Mouse (Mus musculus): ENCODE data around the gene Hspa12a. TPM values are rescaled to one million over a fixed set of nuclear protein-coding genes. Genes with fewer than 3 reads are reported as not detected.

Hspa12a gene
- polyA plus RNA-seq, 1 experiment from 2014 or later, result 18.7 TPM

DNA sequence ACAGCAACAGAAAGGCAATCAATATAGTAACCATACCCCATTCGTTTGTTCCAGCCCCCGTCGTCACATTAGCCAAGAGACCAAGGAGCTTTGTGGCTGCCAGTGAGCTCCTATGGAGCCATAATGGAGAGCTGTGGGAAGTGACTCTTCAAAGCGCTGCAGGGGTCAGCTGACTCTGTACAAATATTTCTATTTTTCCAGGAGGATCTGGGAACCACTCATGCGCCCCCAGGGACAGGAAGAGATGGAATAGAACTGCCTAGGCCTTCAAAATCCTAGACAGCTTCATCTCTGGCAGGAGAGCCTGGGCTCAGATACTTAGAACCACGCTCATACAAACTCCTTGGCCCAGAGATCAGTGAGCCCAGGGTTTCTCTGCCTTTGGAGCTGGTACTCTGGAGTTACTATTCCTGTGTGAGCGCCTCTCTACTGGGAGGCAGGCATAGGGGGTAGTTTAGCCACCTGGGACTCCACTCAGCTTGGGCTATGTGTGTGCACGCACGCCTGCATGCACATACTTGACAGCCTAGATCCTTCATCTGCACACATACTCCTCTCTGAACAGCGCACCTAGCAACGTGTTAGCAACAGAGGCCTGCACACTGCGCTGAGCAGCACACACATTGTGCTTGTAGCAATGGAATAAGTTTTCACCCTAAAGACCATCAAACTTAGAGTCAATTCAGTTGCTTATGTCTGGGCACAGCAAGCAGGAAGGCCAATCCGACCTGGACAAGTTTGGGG is 128.1 kb downstream of the Hspa12a start:
- no peaks in the 10 kb centered on the region for H3K27me3 ChIP-seq
- no peak overlapping the region for H3K27ac ChIP-seq
- 79% methylated on average over 13 of the region's 13 CpGs for WGBS
- H3K9ac ChIP-seq, result no peak overlapping the region
- no peak overlapping the region for H3K4me2 ChIP-seq
- peaks cover 8% of the 10 kb centered on the region; the same call in 1 of the 2 replicates for H3K36me3 ChIP-seq (ENCODE audit: poor library complexity, severe bottlenecking)
- no peak overlapping the region for H3K4me3 ChIP-seq
- no peaks in the 10 kb centered on the region for H3K4me1 ChIP-seq
- no peak for ATAC-seq
- no peaks in the 10 kb centered on the region for H3K9me3 ChIP-seq (replicated peaks)

DNA sequence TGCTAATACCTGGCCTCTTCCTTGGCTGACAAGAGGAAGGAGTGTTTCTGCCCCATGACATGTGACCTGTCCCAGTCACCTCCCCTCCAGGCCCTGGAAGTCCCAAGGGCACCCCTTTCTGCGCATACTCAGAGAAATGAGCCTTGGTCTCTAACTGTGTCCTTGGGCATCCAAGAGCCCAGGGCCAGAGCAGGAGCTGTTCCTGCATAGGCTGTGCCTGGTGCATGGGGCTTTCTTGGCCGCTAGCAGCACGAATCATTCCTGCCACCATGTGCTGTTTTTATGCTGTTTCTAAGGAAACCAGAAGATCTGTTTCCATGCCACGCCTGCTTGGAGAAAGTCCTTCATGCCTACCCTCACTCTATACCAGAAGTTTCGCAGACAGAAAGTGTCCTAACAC is 132.9 kb downstream of the Hspa12a start:
- Histone ChIP-seq H3K9me3 (replicated peaks) (no peaks in the 10 kb centered on the region), H3K4me1 (no peaks in the 10 kb centered on the region), H3K27me3 (no peaks in the 10 kb centered on the region), H3K4me3 (no peak overlapping the region), H3K36me3 (ENCODE audit: poor library complexity, severe bottlenecking) (no peaks in the 10 kb centered on the region), H3K9ac (no peak overlapping the region), H3K4me2 (no peak overlapping the region), H3K27ac (no peak overlapping the region)
- 87% methylated on average over 5 of the region's 5 CpGs for WGBS
- no peak for ATAC-seq

DNA sequence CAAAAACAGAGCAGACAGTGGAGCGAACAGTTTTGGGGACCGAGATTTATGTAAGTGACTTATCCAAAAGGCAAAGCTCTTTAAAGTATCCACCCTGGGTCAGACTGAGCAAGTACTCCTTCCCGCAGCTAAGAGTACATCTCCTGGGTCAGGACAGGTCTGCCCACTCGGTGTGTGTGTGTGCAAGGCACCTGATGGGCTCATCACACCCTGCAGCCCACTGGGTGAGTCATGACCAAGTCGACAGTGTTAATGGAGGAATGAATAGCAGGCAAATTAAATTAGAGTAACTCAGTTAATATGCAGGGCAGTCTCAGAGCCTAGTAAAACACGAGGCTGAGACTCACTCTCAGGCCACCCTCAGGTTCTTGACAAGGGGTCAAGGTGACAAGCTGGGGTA is 134.6 kb downstream of the Hspa12a start:
- Histone ChIP-seq H3K9ac (no peak overlapping the region), H3K27ac (no peak overlapping the region), H3K4me1 (no peaks in the 10 kb centered on the region), H3K4me3 (no peak overlapping the region), H3K27me3 (no peaks in the 10 kb centered on the region), H3K9me3 (replicated peaks) (no peaks in the 10 kb centered on the region), H3K4me2 (no peak overlapping the region), H3K36me3 (ENCODE audit: poor library complexity, severe bottlenecking) (0 out of 2 replicates have a peak, but pooled peaks cover 2% of the 10 kb centered on the region)
- ATAC-seq, result no peak
- 78% methylated on average over 6 of the region's 6 CpGs for WGBS

DNA sequence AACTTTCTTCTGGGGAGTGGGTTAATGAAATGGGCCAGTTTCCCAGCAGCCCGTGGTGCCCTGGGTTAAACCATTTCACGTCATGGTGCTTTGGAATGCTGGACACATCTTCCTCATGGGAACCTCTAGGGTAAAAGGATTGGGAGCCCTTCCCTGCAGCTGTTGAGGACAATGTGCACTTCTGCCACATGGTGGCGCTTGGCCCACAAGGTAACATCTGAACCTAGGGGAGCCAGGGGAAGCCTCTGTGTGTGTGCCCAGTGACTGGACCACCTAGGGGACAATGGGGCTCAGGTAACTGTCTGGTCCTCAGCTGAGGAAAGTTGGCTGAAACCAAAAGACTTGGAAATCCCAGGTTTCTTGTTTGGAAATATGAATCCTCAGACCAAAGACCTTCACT is 137.1 kb downstream of the Hspa12a start:
- H3K36me3 ChIP-seq (ENCODE audit: poor library complexity, severe bottlenecking), result 0 out of 2 replicates have a peak, but pooled peaks cover 8% of the 10 kb centered on the region
- no peak overlapping the region for H3K9ac ChIP-seq
- no peaks in the 10 kb centered on the region for H3K4me1 ChIP-seq
- peak; percentile 67; the same call in 1 of the 2 replicates for ATAC-seq
- H3K4me2 ChIP-seq, result no peak overlapping the region
- H3K9me3 ChIP-seq (replicated peaks), result no peaks in the 10 kb centered on the region
- H3K27ac ChIP-seq, result no peak overlapping the region
- no peaks in the 10 kb centered on the region for H3K27me3 ChIP-seq
- 8% methylated on average over 3 of the region's 3 CpGs for WGBS
- H3K4me3 ChIP-seq, result no peak overlapping the region

DNA sequence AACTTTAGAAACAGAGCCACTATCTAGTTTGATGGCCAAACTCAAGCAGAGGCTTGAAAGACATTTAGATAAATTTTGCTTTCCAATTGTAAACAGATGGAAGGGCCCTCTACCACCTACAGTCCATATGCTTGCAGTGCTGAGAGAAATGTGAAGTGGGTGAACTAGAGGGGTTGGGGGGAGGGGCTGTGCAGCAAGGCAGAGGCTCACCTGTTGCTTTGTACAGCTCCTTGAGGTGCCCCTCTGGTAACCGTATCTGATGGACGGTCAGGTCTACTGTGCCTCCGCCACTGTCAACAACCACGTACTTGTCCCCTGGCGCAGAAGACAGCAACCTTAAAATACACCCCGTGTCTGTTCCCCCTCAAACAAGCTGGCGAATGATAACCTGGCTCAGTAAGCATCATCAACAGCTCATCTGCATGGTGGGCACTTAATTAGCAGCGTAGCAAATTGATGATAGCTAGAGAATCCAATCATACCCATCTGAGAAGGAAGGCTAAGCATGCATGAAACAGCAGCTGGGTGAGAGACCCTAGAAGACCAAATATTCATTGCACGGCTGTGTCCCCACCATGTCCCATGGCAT is 138.2 kb downstream of the Hspa12a start:
- WGBS, result 89% methylated on average over 9 of the region's 9 CpGs

DNA sequence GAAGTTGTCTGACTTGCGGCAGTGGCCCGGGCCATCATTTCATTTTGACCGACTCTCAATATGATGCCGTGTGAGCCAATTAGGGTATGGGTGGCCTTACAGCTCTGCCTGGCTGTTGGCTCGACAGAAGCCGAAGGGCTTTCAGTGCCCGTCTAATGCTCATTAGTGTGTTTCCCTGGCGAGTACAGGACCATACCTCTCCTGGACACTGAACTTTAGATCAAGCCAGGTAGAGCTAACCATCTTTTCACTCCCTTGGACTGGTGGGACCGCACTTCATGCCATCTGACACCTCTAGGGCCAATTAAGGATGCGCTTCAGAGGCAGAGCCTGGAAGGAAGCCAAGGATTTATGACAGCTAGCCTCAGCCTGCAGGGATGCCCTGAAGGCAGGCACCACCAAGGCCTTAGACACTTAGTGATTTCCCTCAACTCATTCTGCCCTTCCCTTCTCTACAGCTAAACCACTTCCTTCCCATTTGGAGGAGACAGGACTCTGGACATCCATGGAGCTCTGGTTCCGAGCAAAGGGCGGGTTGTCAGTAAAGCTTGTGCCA is 148.3 kb downstream of the Hspa12a start:
- H3K4me3 ChIP-seq, result no peak overlapping the region
- WGBS, result 65% methylated on average over 12 of the region's 12 CpGs
- H3K4me1 ChIP-seq, result peaks cover 9% of the 10 kb centered on the region
- no peak overlapping the region for H3K9ac ChIP-seq
- H3K4me2 ChIP-seq, result no peak overlapping the region
- H3K27ac ChIP-seq, result no peak overlapping the region
- peaks cover 16% of the 10 kb centered on the region for H3K36me3 ChIP-seq (ENCODE audit: poor library complexity, severe bottlenecking)
- no peaks in the 10 kb centered on the region for H3K9me3 ChIP-seq (replicated peaks)
- no peaks in the 10 kb centered on the region for H3K27me3 ChIP-seq
- 0 out of 2 replicates have a peak, but pooled peaks have one; percentile 13 for ATAC-seq

More for the DNA sequence above, 138.2 kb downstream of the Hspa12a start:
- no peaks in the 10 kb centered on the region for H3K4me1 ChIP-seq
- no peak overlapping the region for H3K9ac ChIP-seq
- ATAC-seq, result no peak
- no peak overlapping the region for H3K27ac ChIP-seq
- H3K9me3 ChIP-seq (replicated peaks), result no peaks in the 10 kb centered on the region
- H3K27me3 ChIP-seq, result no peaks in the 10 kb centered on the region
- H3K36me3 ChIP-seq (ENCODE audit: poor library complexity, severe bottlenecking), result peaks cover 13% of the 10 kb centered on the region; the same call in 1 of the 2 replicates
- no peak overlapping the region for H3K4me2 ChIP-seq
- H3K4me3 ChIP-seq, result no peak overlapping the region

DNA sequence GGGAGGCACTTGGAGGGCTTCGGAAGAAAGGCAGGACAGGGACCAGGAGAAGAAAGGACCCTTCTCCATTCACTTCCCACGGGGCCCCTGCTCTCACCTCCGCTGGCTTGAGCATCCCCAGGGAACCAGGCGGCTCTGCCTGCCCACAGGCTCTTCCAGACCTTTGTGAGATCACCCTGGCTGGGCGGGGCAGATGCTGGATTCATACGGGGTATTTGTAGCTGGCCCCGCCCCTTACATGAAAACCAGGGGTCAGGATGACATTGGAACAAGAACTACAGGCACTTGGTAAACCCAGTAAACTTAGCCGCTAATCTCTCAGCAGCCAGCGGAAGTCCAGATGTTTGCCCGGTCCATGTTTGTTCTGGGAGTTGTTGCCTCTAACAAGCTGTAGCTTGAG is 149.2 kb downstream of the Hspa12a start, which contains the start of gene 1700019N19Rik:
Gene 1700019N19Rik, minus strand, starts transcription at position 178 of the 400 bp plus-strand sequence.
- no peak for ATAC-seq
- no peak within 1 kb of the TSS for H3K9ac ChIP-seq
- H3K27ac ChIP-seq, result no peak within 1 kb of the TSS
- H3K9me3 ChIP-seq (replicated peaks), result no peaks in the 10 kb centered on the region
- no peak within 1 kb of the TSS for H3K4me3 ChIP-seq
- WGBS, result 54% methylated on average over 10 of the region's 10 CpGs
- H3K36me3 ChIP-seq (ENCODE audit: poor library complexity, severe bottlenecking), result peaks cover 8% of the 10 kb centered on the region
- H3K4me1 ChIP-seq, result peaks cover 10% of the 10 kb centered on the region
- H3K27me3 ChIP-seq, result no peaks in the 10 kb centered on the region
- no peak within 1 kb of the TSS for H3K4me2 ChIP-seq

DNA sequence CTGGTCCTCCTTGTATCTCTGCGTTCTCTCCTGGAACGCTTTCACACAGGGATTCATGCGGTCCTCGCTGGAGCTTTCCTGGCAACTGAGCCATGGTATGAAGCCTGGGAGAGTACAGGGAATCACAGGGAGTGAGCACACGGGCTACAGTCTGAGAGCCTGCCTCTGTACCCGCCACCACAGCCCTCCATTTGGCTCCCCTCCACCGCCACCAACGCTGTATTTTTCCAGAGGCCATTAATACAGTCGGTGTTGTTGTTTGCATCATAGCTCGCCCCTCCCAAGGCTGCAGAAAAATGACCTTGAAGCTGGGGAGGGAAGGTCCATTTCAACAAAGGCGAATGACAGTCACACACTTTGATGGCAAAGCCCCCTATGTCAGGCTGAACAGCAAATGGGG is 154.3 kb downstream of the Hspa12a start:
- Histone ChIP-seq H3K36me3 (ENCODE audit: poor library complexity, severe bottlenecking) (no peaks in the 10 kb centered on the region), H3K4me3 (no peak overlapping the region), H3K9me3 (replicated peaks) (no peaks in the 10 kb centered on the region), H3K4me1 (peaks cover 8% of the 10 kb centered on the region; the same call in 1 of the 2 replicates), H3K27me3 (no peaks in the 10 kb centered on the region), H3K9ac (0 out of 2 replicates have a peak overlapping the region, but pooled peaks have one; percentile 21), H3K27ac (peak overlapping the region; percentile 57), H3K4me2 (no peak overlapping the region)
- ATAC-seq, result 0 out of 2 replicates have a peak, but pooled peaks have one; percentile 61
- 62% methylated on average over 11 of the region's 11 CpGs for WGBS

DNA sequence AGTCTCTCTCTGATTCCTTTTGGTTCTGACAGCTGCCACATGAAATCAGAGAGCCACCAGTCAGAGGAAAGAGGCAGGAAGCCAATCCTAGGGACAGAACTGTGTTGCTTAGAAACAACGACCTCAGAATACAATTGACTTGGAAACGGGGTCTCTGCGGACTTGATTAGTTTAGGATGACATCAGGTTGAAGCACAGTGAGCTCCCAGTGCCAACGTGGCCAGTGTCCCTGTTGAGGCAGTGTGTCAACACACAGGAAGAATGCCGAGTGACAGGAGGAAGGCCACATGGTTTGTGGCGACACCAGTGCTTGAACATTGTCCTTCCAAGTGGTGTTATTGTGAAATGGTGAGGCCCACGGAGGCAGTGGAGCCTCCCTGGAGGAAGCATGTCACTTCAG is 159.5 kb downstream of the Hspa12a start:
- no peaks in the 10 kb centered on the region for H3K9me3 ChIP-seq (replicated peaks)
- H3K4me1 ChIP-seq, result peaks cover 15% of the 10 kb centered on the region
- ATAC-seq, result no peak
- no peaks in the 10 kb centered on the region for H3K27me3 ChIP-seq
- H3K27ac ChIP-seq, result no peak overlapping the region
- H3K36me3 ChIP-seq (ENCODE audit: poor library complexity, severe bottlenecking), result no peaks in the 10 kb centered on the region
- 35% methylated on average over 7 of the region's 7 CpGs for WGBS
- no peak overlapping the region for H3K4me2 ChIP-seq
- no peak overlapping the region for H3K4me3 ChIP-seq
- H3K9ac ChIP-seq, result no peak overlapping the region

DNA sequence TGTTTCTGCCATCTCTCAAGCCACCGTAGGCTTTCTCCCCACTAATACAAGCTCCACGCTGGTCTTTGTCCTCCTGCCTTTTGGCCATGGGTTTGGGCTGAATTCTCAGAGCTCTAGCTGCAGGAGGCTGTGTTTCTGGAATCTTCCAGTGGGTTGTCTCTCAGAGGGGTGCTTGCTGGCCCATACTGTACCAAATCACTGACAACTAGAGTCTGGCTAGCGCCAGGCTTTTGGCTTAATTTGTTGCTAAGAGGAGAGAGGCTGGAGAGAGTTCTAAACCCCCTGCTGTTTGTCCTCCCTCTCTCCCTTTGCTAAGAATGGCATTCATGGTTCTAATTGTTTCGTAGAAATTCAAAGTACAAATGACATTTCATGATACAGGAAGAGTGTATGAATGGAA is 161.9 kb downstream of the Hspa12a start:
- Histone ChIP-seq H3K27me3 (no peaks in the 10 kb centered on the region), H3K27ac (no peak overlapping the region), H3K4me3 (no peak overlapping the region), H3K4me1 (peaks cover 12% of the 10 kb centered on the region), H3K9me3 (replicated peaks) (no peaks in the 10 kb centered on the region), H3K36me3 (ENCODE audit: poor library complexity, severe bottlenecking) (no peaks in the 10 kb centered on the region), H3K9ac (no peak overlapping the region), H3K4me2 (no peak overlapping the region)
- 14% methylated on average over 4 of the region's 4 CpGs for WGBS
- no peak for ATAC-seq

DNA sequence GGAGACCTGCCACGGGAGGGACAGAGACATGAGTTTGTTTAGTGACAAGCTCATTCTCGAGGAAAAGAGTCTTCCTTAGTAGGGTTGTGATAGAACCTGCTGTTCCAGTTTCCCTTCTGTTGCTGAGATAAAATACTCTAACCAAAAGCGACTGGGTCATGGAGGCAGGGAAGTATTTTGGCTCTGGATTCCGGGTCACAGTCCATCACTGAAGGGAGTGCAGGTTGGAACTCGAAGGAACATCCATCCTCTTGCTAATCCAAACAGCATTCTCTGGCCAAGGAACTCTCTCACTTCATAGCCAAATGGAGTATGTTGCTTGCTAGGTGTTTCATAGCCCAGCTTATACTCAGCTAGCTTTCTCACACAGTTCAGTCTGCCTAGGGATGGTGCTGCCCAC is 167.0 kb downstream of the Hspa12a start:
- WGBS, result 78% methylated on average over 5 of the region's 5 CpGs
- no peaks in the 10 kb centered on the region for H3K36me3 ChIP-seq (ENCODE audit: poor library complexity, severe bottlenecking)
- no peak overlapping the region for H3K4me2 ChIP-seq
- no peaks in the 10 kb centered on the region for H3K27me3 ChIP-seq
- no peak for ATAC-seq
- H3K27ac ChIP-seq, result no peak overlapping the region
- no peaks in the 10 kb centered on the region for H3K9me3 ChIP-seq (replicated peaks)
- no peak overlapping the region for H3K9ac ChIP-seq
- peaks cover 3% of the 10 kb centered on the region for H3K4me1 ChIP-seq
- H3K4me3 ChIP-seq, result no peak overlapping the region

DNA sequence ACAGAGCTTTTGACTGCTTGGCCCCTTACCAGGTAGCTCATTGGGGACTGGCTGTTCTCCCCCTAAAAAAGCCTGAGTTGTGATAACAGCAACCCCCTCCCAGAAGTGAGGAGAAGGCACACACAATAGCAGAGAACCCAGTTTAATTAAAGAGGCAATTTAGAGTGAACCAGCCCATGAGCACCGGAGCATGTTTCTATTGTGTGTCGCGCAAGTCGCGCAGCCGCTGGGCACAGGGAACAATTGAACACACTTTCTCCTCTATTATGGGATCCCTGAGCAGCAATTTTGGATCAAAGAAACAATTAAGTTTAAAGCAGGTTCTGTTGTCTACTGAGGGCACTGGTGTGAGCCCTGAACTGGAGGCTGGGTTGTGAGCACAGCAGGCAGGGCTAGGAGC is 176.1 kb downstream of the Hspa12a start:
- Histone ChIP-seq H3K4me3 (no peak overlapping the region), H3K27me3 (peaks cover 9% of the 10 kb centered on the region; the same call in 1 of the 2 replicates), H3K9me3 (replicated peaks) (no peaks in the 10 kb centered on the region), H3K9ac (no peak overlapping the region), H3K36me3 (ENCODE audit: poor library complexity, severe bottlenecking) (no peaks in the 10 kb centered on the region), H3K4me2 (peak overlapping the region; percentile 17; the same call in 1 of the 2 replicates), H3K4me1 (peaks cover 19% of the 10 kb centered on the region), H3K27ac (no peak overlapping the region)
- no peak for ATAC-seq
- WGBS, result 5% methylated on average over 6 of the region's 6 CpGs
